In genomic region chr14:32405399-32405798, GRCm38 (mm10) we compare ENCODE assay signal across 28 mouse cellular contexts. TPM values are rescaled to one million over a fixed set of nuclear protein-coding genes. Genes with fewer than 3 reads are reported as not detected.
"Had no signal": no experiment of that assay in that cellular context is flagged by ENCODE, and none has a peak within 500 bp of the region (broad histone marks: within the 10 kb centered on the region; RNA-seq: fewer than 3 reads in every experiment).

No protein-coding gene starts in this region.

RNA-seq across cellular contexts. Expression of gene 1700024G13Rik, which starts 17.2 kb away (rescaled TPM):
- total RNA-seq: heart, postnatal 10 days; heart, postnatal 14 days; heart, postnatal 25 days; heart, postnatal 36 days; heart, postnatal 4 days; hematopoietic stem cell, adult 5-6 weeks; hindbrain, postnatal 0 days; layer of hippocampus, postnatal 25 days; layer of hippocampus, postnatal 36 days; left cerebral cortex, adult 2 months had no signal
- polyA plus RNA-seq: heart, embryonic 12.5 days; heart, embryonic 13.5 days; heart, embryonic 14.5 days; heart, embryonic 15.5 days; heart, postnatal 0 days; inflammation-experienced regulatory T-cells, adult 6 months; intestine, embryonic 14.5 days; intestine, embryonic 15.5 days; intestine, embryonic 16.5 days; kidney, adult 2 months; kidney, embryonic 14.5 days; kidney, embryonic 15.5 days; kidney, embryonic 16.5 days; kidney, postnatal 0 days; large intestine, adult 2 months had no signal

RNA-seq across cellular contexts. Expression of gene Slc18a3, which starts 59.3 kb away (rescaled TPM):
- total RNA-seq: heart, postnatal 10 days; heart, postnatal 14 days; heart, postnatal 25 days; hematopoietic stem cell, adult 5-6 weeks; layer of hippocampus, adult 18-20 months; layer of hippocampus, adult 2 months; layer of hippocampus, adult 8-10 months; layer of hippocampus, postnatal 36 days had no signal
- polyA plus RNA-seq: heart, postnatal 0 days; inflammation-experienced regulatory T-cells, adult 6 months; kidney, adult 2 months; kidney, embryonic 14.5 days; kidney, postnatal 0 days had no signal
